Mouse (Mus musculus) brain, embryonic 14.5 days (tissue): ENCODE measurements around the gene Gpr156.

Source experiments
- CTCF ChIP-seq: fragments of 200-500 bp; IDR thresholded peaks from 2 replicates; pipeline ENCODE4 v1.5.1; 2012; ENCODE audit warnings: inconsistent platforms, mild to moderate bottlenecking, moderate library complexity, borderline replicate concordance; ENCODE audit not compliant: insufficient read depth, insufficient read length; ENCODE audit errors: extremely low read depth
- POLR2A ChIP-seq: fragments of 200-500 bp; IDR thresholded peaks from 2 replicates; pipeline ENCODE4 v1.6.1; 2012; ENCODE audit warnings: mild to moderate bottlenecking, inconsistent platforms, borderline replicate concordance; ENCODE audit not compliant: poor library complexity, insufficient read depth, insufficient read length, severe bottlenecking; ENCODE audit errors: extremely low read depth

- TF ChIP-seq CTCF (no peak), POLR2A (no peak)
Measured at GRCm38 (mm10) chr16:37948365-37948764, 32.1 kb downstream of the Gpr156 start.
